Mouse (Mus musculus) ES-CJ7 (cell line): Measurements from ENCODE around the gene Msl1.

Experiments
- DNase-seq: peaks from one replicate; pipeline ENCODE4 v3.0.0; 2011; ENCODE audit warnings: low read depth, low spot score

Msl1 gene

DNA sequence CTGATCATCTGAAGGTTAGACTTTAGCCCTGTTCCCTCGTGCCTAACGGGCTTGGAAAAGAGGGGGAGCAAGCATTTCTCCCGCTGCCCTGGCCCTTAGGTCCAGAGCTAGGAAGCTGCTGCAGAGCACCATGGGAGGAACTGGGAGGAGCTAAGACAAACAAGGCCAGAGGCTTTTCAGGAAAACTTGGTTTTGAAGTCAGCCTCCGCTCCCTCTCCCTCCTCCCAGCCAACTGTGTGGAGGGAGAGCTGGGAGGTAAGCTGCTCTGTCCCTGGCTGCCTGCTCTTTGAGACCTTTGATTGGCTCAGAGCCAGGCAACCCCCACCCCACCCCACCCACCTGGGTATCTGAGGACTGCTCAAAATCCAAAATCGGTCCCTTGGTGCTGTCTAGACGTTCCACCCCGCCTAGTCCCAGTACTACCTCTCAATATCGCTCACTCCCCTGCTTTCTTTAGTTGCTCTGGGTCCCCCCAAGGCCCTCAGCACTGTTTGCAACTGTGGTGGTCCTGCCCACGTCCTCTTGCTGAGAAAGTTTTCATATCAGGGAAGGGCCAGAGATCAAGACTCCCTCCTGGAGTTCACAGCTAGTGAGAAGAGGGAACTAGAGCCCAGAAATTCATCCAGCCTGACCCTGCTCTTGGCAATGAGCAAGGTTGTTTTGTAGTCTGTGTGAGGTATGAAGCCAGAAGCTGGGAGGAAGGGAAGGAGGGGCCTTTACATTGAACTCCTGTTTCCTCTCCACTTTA lies 18.3 kb upstream of the Msl1 start:
- DNase-seq: peak; percentile 90

DNA sequence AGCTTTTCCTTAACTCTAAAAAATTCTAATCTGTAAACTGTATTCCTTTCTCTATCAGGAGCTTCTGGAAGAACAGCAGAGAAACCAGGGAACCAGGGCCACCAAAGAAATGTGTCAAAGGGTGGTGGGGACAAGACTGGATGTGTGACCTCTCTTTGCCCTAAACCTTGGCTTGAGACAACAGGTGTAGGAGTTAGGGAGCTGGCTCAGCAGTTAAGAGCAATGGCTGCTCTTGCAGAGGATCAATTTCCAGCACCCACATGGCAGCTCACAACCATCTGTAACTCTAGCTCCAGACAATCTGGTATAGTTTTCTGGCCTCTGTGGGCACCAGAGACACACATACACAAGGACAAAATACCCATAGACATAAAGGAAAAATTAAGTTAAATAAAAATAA lies 17.4 kb upstream of the Msl1 start:
- DNase-seq: no peak

DNA sequence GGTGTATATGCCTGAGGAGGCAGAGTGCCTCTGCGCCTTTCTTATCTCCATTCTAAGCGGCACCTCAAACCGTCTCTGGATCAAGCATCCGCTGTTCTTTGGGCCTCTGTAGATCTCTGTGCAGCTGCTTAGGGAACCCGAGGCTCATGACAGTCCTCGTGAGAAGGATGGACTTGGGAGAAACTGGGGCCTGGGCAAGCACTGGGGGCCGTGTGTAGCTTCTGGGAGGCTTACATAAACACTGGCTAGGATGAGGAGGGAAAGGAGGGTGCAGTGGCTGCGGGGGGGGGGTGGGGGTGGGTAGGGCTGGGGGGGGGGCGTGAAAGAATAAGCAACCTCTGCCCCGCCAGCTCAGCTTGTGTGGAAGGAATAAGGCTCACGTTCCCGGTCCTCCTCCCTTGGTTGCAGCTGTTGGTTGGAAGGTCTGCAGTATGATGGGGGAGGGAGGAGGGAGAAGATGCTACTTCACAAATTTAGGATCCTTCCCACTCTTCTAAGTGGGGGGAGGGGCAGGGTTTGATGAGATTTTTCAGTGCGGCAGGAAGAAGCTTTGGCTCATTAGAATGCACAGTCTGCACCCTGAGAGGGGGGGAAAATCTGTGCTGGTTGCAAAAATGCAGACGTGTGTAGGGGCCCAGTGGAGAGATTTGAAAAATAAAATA lies 13.3 kb upstream of the Msl1 start:
- peak; percentile 58 for DNase-seq

DNA sequence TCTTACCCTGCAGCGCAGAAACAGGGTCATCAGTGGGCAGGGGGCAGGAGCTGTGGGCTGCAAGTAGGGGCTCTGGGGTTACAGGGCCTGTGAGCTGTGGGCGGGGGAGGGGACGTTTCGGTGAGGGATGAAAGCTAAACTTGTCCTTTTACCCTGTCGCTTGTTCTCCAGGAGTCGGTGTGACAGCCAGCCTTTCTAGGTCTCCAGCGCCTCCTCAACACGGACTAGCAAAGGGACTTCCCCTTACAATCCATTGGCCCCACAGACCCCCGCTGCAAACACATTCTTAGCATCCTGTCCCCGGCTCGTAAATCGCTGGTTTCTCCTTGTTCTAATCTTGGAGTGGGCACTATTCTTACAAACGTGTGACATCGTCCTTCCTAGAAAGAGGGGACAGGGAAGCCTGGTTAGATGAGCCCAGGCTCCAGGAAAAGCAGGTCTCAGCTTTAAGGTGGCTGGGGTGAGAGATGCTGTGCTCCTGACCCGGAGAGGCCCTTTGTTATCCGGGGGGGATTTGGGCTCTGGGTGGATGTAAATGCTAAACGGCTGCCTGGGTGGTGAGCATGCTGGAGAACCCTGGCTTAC lies 12.6 kb upstream of the Msl1 start:
- no peak for DNase-seq

DNA sequence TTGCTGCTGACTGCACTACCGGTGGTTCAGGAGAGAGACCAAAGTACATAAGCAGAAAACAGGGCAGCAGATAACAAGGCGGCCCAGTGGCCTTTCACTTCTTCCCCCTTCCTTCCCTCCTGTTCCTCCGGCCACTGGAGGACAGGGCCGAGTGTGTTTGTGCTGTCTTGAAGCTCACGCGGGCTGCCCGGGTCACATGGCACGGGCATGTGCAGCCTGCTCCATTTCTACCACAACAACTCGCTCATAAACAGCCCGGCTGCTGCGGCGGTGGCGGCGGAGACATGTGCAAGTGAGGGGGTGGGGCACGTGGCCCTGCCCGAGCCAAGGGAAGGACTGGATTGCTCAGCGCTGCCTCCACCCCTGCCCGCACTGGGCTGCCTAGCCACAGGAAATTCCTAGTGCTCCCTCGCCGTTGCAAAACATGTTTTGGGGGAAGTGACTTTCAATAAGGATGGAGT lies 12.1 kb upstream of the Msl1 start:
- peak; percentile 69 for DNase-seq

DNA sequence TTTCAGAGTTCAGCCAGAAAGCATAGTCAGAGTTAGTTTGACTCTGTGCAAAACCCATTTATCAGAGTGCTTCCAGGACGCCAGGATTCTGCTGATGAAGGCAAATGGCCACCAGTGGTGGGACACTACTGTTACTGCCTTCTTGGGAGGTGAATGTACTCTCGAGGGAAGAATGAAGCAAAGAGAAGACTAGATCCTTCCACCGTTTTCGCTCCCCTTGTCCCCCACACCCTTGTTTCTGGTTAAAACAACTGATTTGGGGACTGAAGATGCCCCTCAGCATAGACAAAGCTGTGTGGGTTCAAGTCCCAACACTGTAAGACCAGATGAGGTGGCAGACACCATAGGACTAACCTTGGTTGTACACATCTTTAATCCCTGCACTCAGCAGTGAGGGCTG lies 11.2 kb upstream of the Msl1 start:
- no peak for DNase-seq

DNA sequence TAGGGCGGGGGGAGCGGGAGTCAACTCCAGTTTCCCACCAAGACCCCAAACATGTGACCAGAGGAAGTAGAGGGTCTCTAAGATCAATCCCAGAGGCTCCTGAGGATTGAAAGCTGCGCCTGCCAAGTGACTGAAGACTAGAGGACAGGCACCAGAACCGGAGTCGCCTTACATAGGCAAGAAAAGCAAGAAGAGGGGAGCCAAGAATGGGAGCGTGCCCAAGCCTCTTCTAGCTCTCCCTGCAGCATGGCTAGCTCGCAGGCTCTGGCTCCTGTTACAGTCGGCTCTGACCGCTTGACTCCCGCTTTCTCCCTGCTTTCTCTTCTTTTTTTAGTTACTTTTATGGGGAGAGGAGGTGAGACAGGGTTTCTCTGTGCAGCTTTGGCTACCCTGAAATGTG lies 10.1 kb upstream of the Msl1 start:
- no peak for DNase-seq

DNA sequence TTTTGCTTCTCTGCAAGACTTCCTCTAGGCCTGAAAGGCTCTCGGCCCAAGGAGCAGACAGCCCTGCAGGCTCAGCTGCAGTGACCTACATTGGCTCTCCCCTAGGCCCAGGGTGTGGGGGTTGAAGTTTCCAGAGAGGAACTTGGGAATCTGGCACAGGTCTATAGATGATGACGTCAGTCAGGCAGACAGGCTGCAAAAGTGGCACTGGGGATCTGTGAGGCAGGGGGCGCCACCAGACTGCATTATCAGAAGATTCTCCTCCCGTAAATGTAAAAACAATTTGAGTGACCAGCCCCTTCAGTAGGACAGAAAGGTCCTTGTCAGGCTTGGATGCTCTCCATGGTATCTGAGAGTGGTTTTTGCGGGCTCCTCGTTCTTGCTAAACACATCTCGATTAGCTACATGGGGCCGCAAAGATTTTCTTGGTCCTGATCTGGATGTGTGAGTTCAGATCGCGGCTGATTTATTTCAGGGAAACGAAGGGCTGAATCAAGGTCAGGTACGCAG lies 9.5 kb upstream of the Msl1 start:
- peak; percentile 89 for DNase-seq

DNA sequence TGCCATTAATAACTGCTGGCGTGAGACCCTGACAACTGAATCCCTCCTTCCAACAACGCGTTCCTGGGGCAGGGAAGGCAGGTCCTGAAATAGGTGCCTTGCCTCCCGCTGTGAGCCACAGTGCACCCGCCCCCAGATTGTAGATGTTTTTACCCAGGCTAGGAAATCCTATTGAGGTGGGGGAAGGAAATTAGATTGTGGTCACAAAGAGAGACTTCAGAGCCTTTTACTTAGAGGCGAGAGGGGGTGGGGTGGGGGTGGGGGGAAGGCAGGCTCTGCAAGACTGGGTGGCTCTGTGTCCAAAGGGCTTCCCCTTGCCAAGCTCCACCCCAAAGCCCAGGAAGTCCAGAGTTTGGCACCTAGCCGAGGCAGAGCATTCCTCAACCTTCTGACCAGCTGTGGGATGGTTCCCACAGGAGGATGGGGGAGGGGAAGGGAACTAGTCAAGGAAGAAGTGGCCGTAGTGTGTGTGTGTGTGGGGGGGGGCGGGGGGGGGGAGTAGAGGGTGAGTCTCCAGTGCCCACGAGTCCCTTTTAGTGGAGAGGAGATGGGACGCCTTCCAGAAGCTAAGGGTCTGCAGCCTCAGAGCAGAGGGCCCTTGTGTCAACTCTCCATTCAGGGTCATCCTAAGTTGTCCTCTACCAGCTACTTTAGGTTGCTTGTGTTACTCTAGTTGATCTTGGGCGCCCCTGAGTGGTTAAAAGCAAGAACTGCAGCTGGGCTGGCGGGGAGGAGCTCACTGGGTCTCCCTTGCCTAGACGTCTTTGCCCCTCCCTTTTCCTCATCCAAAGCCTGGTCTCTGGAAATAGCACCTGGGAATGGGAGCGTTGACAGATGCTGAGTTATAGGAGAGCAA lies 8.7 kb upstream of the Msl1 start:
- peak; percentile 97 for DNase-seq

DNA sequence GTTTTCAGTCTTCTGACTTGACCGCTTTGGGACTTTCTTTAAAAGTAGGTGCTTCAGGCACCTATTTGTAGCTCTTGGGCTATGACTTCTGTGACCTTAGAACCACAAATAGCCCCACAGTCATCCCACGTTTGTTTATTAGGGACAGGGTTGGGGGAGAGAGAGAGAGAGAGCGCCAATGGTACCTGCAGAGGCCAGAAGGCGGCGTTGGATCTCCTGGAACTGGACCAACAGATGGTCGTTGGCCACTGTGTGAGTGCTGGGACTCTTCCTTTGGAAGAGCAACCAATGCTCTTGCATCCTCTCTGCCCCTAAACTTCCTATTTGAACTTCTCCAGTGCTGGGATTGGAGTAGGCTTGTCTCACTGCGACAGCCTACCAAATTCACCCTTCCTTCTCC lies 8.1 kb upstream of the Msl1 start:
- DNase-seq: no peak

DNA sequence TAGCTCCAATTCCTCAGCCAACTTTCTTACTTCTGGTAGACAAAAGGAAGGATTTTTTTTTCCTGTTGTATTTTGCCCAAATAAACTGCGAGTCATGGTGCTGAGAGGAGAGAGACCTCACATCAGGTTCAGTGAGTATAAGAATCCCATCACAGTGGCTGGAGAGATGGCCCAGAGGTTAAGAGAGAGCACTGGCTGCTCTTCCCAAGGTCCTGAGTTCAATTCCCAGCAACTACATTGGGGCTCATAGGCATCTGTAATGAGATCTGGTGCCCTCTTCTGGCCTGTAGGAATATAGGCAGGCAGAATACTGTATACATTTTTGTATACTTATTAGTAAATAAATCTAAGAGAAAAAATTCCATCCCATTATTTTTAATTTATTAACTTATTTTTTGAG lies 7.6 kb upstream of the Msl1 start:
- no peak for DNase-seq

DNA sequence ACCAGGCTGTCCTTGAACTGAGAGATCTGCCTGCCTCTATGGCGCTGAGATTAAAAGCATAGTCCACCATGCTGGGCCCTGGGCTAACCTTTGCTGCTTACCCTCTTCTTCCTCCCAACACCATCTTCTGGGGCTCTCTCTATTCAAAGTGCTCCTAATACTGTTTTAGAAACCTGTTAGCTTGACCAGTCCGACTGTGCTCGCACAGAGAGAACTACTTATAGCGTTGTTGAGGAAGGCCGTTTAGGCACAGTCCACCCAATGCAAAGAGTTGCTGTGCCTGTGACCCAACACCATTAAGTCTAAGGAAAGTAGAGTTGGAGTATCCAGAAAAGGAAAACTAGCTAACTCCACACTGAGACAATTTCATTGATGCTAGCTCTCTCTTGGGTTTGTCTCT lies 7.2 kb upstream of the Msl1 start:
- no peak for DNase-seq

DNA sequence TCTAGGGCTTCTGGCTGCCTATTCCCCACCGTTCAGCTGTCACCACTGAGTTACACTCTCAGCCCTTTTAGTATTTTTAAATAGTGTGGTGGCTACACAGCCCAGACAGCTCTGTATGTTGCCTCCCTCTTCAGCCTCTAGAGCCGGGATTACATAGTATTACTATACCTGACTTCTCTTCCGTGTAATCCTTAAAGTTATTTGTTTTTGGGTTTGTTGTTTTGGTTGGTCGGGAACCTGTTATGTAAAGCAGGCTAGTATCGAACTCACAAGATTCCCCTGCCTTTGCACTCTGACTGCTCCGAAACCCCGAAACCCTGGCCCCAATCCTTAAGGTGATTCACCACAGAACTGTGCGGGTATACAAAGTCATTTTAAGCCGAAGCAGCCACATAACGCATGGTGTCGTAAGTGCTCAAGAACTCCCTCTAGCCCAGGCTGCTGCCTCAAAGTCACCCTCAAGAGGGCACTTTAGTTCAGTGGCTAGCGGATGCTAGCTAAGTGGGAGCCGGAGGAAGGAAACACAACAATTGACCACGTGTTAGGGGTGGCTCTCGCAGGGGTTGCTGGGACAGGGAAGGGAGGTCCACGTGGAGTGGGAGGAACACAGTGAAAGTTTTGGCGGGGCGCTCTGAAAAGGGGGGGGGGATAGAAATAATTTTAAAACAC lies 6.6 kb upstream of the Msl1 start:
- DNase-seq: peak; percentile 97

DNA sequence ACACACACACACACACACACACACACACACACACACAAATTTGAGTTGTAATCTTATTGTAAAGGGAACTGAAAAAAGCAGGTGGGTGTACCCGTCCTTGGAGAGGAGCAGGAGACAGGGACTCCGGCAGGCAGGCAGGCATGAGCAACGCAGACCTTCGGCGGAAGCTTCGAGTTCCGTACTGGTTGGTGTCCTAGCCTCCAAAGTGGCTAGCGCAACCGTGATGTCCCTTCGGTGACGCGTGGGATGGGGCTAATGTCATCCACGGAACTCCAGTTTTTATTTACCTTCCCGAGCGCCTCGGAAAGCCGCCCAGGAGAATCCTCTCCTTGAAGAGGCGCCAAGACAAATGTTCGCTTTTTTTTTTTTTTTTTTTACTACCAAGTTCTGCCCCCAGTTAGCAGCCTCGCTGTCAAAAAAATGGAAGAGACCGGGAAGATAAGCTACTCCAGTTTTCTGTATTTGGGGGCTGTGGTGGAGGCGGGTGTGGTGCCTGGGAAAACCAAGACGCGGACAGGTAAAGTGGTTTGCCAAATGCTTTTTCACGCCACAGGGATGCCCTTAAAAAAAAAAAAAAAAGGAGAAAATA lies 6.0 kb upstream of the Msl1 start:
- DNase-seq: no peak

DNA sequence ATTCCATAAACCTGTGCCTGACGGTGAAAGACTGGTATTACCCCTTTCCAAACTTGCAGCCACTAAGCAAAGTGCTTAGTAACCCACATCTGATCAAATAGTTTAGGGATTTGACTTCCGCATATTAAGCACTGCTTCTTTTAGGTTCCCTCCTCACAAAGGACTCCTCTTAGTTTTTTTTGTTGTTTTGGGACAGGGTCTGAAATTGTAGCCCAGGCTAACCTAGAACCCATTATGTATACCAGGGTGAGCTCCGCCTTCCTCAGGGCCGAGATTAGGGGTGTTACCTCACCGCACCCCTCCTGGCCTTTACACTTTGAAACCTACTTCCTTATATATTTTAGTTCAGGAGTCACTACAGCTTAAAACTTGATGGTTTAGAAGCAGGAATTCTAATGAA lies 5.5 kb upstream of the Msl1 start:
- no peak for DNase-seq

DNA sequence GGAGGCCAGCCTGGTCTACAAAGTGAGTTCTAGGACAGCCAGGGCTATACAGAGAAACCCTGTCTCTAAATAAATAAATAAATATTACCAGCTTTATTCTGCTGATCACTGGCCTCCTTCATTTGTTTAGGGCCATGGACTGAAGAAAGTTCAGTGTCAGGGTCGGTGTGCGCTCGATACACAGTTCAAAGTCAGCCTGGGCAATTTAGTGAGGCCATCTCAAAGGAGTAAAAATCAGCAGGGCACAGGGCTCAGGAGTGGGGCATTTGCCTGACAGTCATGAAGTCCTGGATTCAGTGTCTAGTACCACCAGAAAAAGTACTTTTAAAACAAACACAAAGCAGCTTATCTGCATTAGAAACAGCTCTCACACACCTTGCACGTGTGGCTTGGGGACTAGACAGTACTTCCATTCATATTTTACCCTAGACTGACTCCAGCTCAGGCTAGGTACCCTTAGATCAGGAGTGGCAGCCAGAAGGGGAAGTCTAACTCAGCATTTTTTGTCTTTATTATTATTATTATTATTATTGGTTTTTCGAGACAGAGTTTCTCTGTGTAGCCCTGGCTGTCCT lies 4.6 kb upstream of the Msl1 start:
- no peak for DNase-seq

DNA sequence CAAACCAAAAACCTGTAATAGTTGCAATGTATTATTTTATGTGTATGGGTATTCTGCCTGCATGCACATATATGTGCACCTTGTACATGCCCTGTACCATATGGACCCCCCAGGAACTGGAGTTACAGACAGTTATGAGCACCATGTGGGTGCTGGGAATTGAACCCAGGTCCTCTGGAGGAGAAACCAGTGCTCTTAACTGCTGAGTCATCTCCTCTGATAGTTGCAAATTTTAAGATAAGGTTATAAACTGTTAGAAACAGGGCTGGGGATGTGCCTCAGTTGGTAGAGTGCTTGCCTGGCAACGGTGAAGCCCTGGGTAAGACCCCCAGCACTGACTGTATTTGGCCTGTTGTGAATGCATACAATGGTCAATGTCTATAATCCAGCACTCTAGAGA lies 3.9 kb upstream of the Msl1 start:
- DNase-seq: no peak

DNA sequence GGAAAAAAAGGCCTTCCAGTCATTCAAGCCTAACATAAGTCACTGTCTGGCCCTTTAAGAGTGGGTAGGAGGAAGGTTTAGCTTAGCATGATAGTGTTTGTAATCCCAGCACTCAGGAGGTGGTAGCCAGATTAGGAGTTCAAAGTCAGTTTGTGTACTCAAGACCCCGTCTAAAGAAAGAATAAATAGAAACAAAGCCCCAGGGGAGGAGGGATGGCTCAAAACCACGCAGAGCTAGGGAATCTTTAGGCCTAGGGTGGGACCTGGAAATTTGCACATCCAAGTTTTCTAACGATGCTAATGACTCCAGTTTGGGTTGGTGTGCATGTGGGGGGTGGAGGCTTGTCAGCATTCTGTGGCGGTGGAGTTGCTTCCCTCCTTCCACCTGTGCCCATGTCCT lies 3.2 kb upstream of the Msl1 start:
- peak; percentile 95 for DNase-seq

DNA sequence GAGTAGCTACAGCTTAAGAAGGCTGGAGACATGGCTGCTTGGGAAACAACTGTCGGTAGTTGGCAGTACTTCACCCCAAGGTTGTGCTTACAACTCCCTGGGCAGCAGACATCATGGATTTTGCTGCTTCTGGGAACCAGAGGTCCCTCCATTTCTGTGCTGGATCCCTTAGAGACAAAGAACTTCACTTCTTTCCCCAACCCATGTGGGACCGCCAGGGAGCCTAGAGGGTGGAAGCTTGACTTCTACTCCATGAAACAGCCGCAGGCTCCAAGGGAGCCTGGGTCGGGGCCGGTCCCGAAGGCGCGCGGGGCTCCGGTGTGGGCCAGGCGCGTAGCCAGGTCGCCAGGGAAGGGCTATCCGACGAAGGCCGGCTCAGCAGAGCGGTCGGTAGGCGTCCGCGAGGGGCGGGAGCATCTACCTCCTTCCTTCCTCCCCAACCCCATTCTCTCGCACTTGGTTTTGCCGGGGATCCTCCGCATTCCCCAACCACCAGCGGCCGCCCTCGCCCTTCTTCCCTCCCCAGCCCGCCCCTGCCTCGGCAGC lies 774 bp upstream of the Msl1 start:
- peak; percentile 73 for DNase-seq
